Mouse (Mus musculus): ENCODE data around the gene Tmem230.

Gene Tmem230

GRCm38 (mm10) chr2:132233985-132234765 is 13.4 kb downstream of the Tmem230 start:
- no peak for DNase-seq (ENCODE audit: low read depth, low spot score)

- DNase-seq (ENCODE audit: low read depth, low spot score): no peak
Observed at GRCm38 (mm10) chr2:132232413-132232945, 15.1 kb downstream of the Tmem230 start.

- no peak for DNase-seq (ENCODE audit: low read depth, low spot score)
Observed at GRCm38 (mm10) chr2:132224359-132224758, 23.2 kb downstream of the Tmem230 start.

- no peak for DNase-seq (ENCODE audit: low read depth, low spot score)
Observed at GRCm38 (mm10) chr2:132221611-132222073, 26.0 kb downstream of the Tmem230 start.

- no peak for DNase-seq (ENCODE audit: low read depth, low spot score)
Observed at GRCm38 (mm10) chr2:132211995-132212656, 35.5 kb downstream of the Tmem230 start.

GRCm38 (mm10) chr2:132210806-132211312 is 36.7 kb downstream of the Tmem230 start:
- no peak for DNase-seq (ENCODE audit: low read depth, low spot score)

GRCm38 (mm10) chr2:132208246-132208881 is 39.2 kb downstream of the Tmem230 start:
- no peak for DNase-seq (ENCODE audit: low read depth, low spot score)

GRCm38 (mm10) chr2:132206316-132206881 is 41.2 kb downstream of the Tmem230 start:
- DNase-seq (ENCODE audit: low read depth, low spot score): no peak

GRCm38 (mm10) chr2:132205549-132205948 is 42.1 kb downstream of the Tmem230 start:
- no peak for DNase-seq (ENCODE audit: low read depth, low spot score)

- no peak for DNase-seq (ENCODE audit: low read depth, low spot score)
Observed at GRCm38 (mm10) chr2:132203773-132204172, 43.8 kb downstream of the Tmem230 start.

GRCm38 (mm10) chr2:132203186-132203585 is 44.4 kb downstream of the Tmem230 start:
- DNase-seq (ENCODE audit: low read depth, low spot score): no peak

- no peak for DNase-seq (ENCODE audit: low read depth, low spot score)
Observed at GRCm38 (mm10) chr2:132198017-132198933, 49.3 kb downstream of the Tmem230 start.

- no peak for DNase-seq (ENCODE audit: low read depth, low spot score)
Observed at GRCm38 (mm10) chr2:132195602-132196001, 52.0 kb downstream of the Tmem230 start.

GRCm38 (mm10) chr2:132190602-132191161 is 56.9 kb downstream of the Tmem230 start:
- no peak for DNase-seq (ENCODE audit: low read depth, low spot score)
